21 mouse cellular contexts compared by ENCODE assay signal in the genomic region with DNA sequence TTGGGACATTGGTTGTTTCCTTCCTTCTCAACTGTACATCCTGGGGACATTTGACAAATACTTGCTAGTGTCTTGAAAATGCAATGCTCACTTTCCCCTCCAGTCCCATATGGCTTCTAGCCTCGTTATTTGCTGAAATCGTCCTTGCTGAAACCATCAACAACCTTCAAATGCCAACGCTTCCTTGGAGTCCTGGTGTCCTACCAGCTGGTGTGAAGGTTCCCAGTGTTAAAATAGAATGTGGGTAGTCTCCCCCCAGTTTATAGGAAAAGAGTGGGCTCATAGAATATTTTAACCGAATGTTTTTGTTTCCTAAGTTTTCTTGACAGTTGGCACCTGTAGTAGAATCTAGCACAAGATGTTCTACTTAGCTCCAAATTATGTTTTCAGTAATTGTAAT. TPM values are rescaled to one million over a fixed set of nuclear protein-coding genes. Genes with fewer than 3 reads are reported as not detected.
DNase-seq lines count a peak whose midpoint lies in the region; ATAC-seq and TF ChIP-seq lines count a peak whose summit lies in the region.
"Had no signal": no experiment of that assay in that cellular context is flagged by ENCODE, and none has a peak within 500 bp of the region (broad histone marks: within the 10 kb centered on the region; RNA-seq: fewer than 3 reads in every experiment).

No protein-coding gene starts in this region.

- H3K36me3 ChIP-seq in forebrain, embryonic 16.5 days (ENCODE audit: control insufficient read depth, insufficient read depth) = no peaks in the 10 kb centered on the region
- H3K36me3 ChIP-seq in forebrain, embryonic 13.5 days (ENCODE audit: poor library complexity, severe bottlenecking) = no peaks in the 10 kb centered on the region
- H3K36me3 ChIP-seq: embryonic facial prominence, embryonic 13.5 days; forebrain, embryonic 12.5 days; heart, embryonic 12.5 days; hindbrain, embryonic 10.5 days had no signal

- no peak overlapping the region for H3K9ac ChIP-seq in forebrain, embryonic 16.5 days (replicated peaks; ENCODE audit: low read depth, low read length)
- no peak overlapping the region for H3K9ac ChIP-seq in forebrain, embryonic 13.5 days
- H3K9ac ChIP-seq: embryonic facial prominence, embryonic 13.5 days; forebrain, embryonic 12.5 days; heart, embryonic 12.5 days; hindbrain, embryonic 14.5 days had no signal

- no peaks in the 10 kb centered on the region for H3K9me3 ChIP-seq in forebrain, embryonic 16.5 days (ENCODE audit: control insufficient read depth, low read length)
- H3K9me3 ChIP-seq in forebrain, embryonic 13.5 days (replicated peaks) = no peaks in the 10 kb centered on the region
- H3K9me3 ChIP-seq: embryonic facial prominence, embryonic 13.5 days; forebrain, embryonic 12.5 days had no signal

- DNase-seq in layer of hippocampus, adult 2 months (ENCODE audit: low spot score in 2 of 2) = peak; percentile 35 to 36
- no peak for DNase-seq in layer of hippocampus, adult 9-10 months (ENCODE audit: low spot score)
- peak; percentile 13 to 18 for DNase-seq in right cerebral cortex, adult 2 months (ENCODE audit: low spot score in 2 of 2)
- DNase-seq in right cerebral cortex, adult 18-20 months = no peak
- no peak for DNase-seq in urinary bladder, postnatal 4 days (ENCODE audit: low spot score in 2 of 2)
- DNase-seq: adrenal gland, postnatal 10 days; B cell, adult 2 months; cerebellum, adult 18-20 months; cerebellum, adult 9-11 months; cerebellum, postnatal 36 days; gastrocnemius, adult 2 months; gastrocnemius, postnatal 25 days had no signal

- TF ChIP-seq CTCF in layer of hippocampus, adult 2 months (conservative IDR thresholded peaks at IDR 0.05) = no peak

- peak; percentile 45 for ATAC-seq in forebrain, embryonic 16.5 days
- no peak for ATAC-seq in forebrain, embryonic 13.5 days

- no peak overlapping the region for H3K4me3 ChIP-seq in forebrain, embryonic 16.5 days (replicated peaks; ENCODE audit: low read length)
- no peak overlapping the region for H3K4me3 ChIP-seq in forebrain, embryonic 13.5 days
- no peak overlapping the region for H3K4me3 ChIP-seq in layer of hippocampus, adult 2 months
- H3K4me3 ChIP-seq: embryonic facial prominence, embryonic 13.5 days; forebrain, embryonic 12.5 days; gastrocnemius, adult 2 months; heart, embryonic 12.5 days; hindbrain, embryonic 10.5 days had no signal

- WGBS in forebrain, embryonic 16.5 days = 50% methylated on average over 4 of the region's 4 CpGs
- WGBS in forebrain, embryonic 13.5 days = 72% methylated on average over 4 of the region's 4 CpGs

- peaks cover 10% of the 10 kb centered on the region for H3K4me1 ChIP-seq in forebrain, embryonic 16.5 days (replicated peaks; ENCODE audit: control insufficient read depth, insufficient read depth, low read length)
- peaks cover 15% of the 10 kb centered on the region for H3K4me1 ChIP-seq in forebrain, embryonic 13.5 days
- H3K4me1 ChIP-seq: embryonic facial prominence, embryonic 13.5 days had no signal

- peaks cover 4% of the 10 kb centered on the region; the same call in 1 of the 2 replicates for H3K27me3 ChIP-seq in forebrain, embryonic 16.5 days (replicated peaks; ENCODE audit: control insufficient read depth, insufficient read depth, low read length)
- H3K27me3 ChIP-seq in forebrain, embryonic 13.5 days = peaks cover 13% of the 10 kb centered on the region

- H3K4me2 ChIP-seq in forebrain, embryonic 16.5 days (ENCODE audit: low read length) = no peak overlapping the region
- no peak overlapping the region for H3K4me2 ChIP-seq in forebrain, embryonic 13.5 days
- H3K4me2 ChIP-seq: embryonic facial prominence, embryonic 13.5 days; forebrain, embryonic 12.5 days; heart, embryonic 12.5 days; hindbrain, embryonic 14.5 days had no signal

- H3K27ac ChIP-seq in forebrain, embryonic 16.5 days (ENCODE audit: low read length) = no peak overlapping the region
- H3K27ac ChIP-seq in forebrain, embryonic 13.5 days = no peak overlapping the region
- no peak overlapping the region for H3K27ac ChIP-seq in layer of hippocampus, adult 2 months
- H3K27ac ChIP-seq: embryonic facial prominence, embryonic 13.5 days; forebrain, embryonic 12.5 days; gastrocnemius, adult 2 months; hindbrain, embryonic 10.5 days; hindbrain, embryonic 14.5 days had no signal

RNA-seq across cellular contexts. Expression of gene Fam163a, which starts 7.2 kb away (rescaled TPM):
- polyA plus RNA-seq in forebrain, embryonic 16.5 days (2015; fragmentation: Nextera tagmentation; extraction: Ambion mirVana) = 1.7 and 2.6 TPM in 2 replicates
- polyA plus RNA-seq in forebrain, embryonic 13.5 days (2015; fragmentation: Nextera tagmentation; extraction: Ambion mirVana) = 2.1 and 2.2 TPM in 2 replicates
- 10 to 100 TPM; 14.3 to 14.8 TPM for total RNA-seq in layer of hippocampus, adult 2 months (2021)
- total RNA-seq: gastrocnemius, adult 2 months; gastrocnemius, postnatal 25 days; granulocyte monocyte progenitor cell, adult 5-6 weeks; MEL had no signal

Comparison
In these comparisons a context has a peak if more than half of its experiments do, and no peak if none do; other contexts are left out.
1. DNase-seq: peak in layer of hippocampus, adult 2 months (2 of 2) and right cerebral cortex, adult 2 months (2 of 2); none in layer of hippocampus, adult 9-10 months (single experiment), right cerebral cortex, adult 18-20 months (single experiment) and urinary bladder, postnatal 4 days (0 of 2).